ENCODE assay signal across 28 mouse cellular contexts in the genomic region with DNA sequence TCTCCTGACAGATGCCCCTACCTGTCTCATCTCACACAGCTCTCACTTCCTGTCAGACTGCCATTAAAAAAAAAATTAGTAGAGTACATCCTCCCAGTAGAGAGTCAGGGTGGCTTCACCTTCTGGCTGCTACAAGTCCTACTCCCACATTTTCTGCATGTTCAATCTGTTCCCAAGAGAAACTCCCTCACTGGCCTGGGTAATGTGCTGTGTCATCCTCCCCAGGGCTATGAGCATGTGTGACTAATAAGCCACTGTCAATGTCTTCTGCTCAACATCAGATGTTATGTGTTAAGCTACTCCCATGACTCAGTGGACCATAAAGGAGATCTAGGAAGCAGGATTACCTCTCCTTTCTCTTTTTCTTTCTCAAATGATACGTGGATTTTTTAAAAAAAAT.
DNase-seq lines count a peak whose midpoint lies in the region; ATAC-seq lines count a peak whose summit lies in the region.
"Had no signal": no experiment of that assay in that cellular context is flagged by ENCODE, and none has a peak within 500 bp of the region (broad histone marks: within the 10 kb centered on the region; RNA-seq: fewer than 3 reads in every experiment).

No protein-coding gene starts in this region.

- 48% methylated on average over 1 of the region's 1 CpGs for WGBS in kidney, embryonic 16.5 days

- no peak overlapping the region for H3K4me3 ChIP-seq in kidney, embryonic 16.5 days (ENCODE audit: low read length)
- H3K4me3 ChIP-seq: embryonic facial prominence, embryonic 13.5 days; erythroblast, embryonic 14.5 days; forebrain, embryonic 12.5 days; heart, embryonic 10.5 days; heart, embryonic 15.5 days; limb, embryonic 10.5 days; limb, embryonic 15.5 days; liver, embryonic 13.5 days had no signal

- no peak for DNase-seq in kidney, adult 9 months
- peak; percentile 21 for DNase-seq in 3134 (ENCODE audit: extremely low read depth, insufficient read length, low spot score)
- peak; percentile 62 for DNase-seq in 3T3-L1 (ENCODE audit: low read depth, low spot score)
- DNase-seq in brain, adult 2 months (ENCODE audit: low read depth, low spot score), result peak; percentile 55
- DNase-seq in neural tube, embryonic 10.5 days (ENCODE audit: extremely low spot score, low spot score), result no peak
- no peak for DNase-seq in urinary bladder, postnatal 10 days (ENCODE audit: low spot score)
- DNase-seq in lung, postnatal 10 days, result no peak
- DNase-seq: adrenal gland, adult 8-10 months; cerebellum, adult 11 months; cerebellum, adult 9-10 months; cerebellum, postnatal 36 days; gastrocnemius, postnatal 25 days; heart, adult 11 months; kidney, postnatal 10 days; liver, embryonic 13.5 days; lung, adult 18-20 months; lung, postnatal 14 days; midbrain, embryonic 14.5 days had no signal

- H3K27ac ChIP-seq in kidney, embryonic 16.5 days (ENCODE audit: low read length), result no peak overlapping the region
- H3K27ac ChIP-seq: embryonic facial prominence, embryonic 13.5 days; forebrain, embryonic 12.5 days; heart, embryonic 10.5 days; heart, embryonic 15.5 days; limb, embryonic 10.5 days; limb, embryonic 15.5 days; liver, embryonic 13.5 days had no signal

- no peaks in the 10 kb centered on the region for H3K4me1 ChIP-seq in kidney, embryonic 16.5 days (ENCODE audit: insufficient read depth, low read length)
- H3K4me1 ChIP-seq: embryonic facial prominence, embryonic 13.5 days; forebrain, embryonic 12.5 days; heart, embryonic 10.5 days; heart, embryonic 15.5 days; limb, embryonic 10.5 days; limb, embryonic 15.5 days; liver, embryonic 13.5 days had no signal

- H3K27me3 ChIP-seq in kidney, embryonic 16.5 days (ENCODE audit: insufficient read depth, low read length), result no peaks in the 10 kb centered on the region
- H3K27me3 ChIP-seq: embryonic facial prominence, embryonic 13.5 days; forebrain, embryonic 12.5 days; heart, embryonic 15.5 days; limb, embryonic 15.5 days; liver, embryonic 13.5 days had no signal

- H3K9ac ChIP-seq in kidney, embryonic 16.5 days (replicated peaks; ENCODE audit: low read length), result no peak overlapping the region
- H3K9ac ChIP-seq: embryonic facial prominence, embryonic 13.5 days; forebrain, embryonic 12.5 days; heart, embryonic 15.5 days; limb, embryonic 15.5 days; liver, embryonic 13.5 days had no signal

- no peaks in the 10 kb centered on the region for H3K9me3 ChIP-seq in kidney, embryonic 16.5 days (ENCODE audit: low read length)
- H3K9me3 ChIP-seq: embryonic facial prominence, embryonic 13.5 days; forebrain, embryonic 12.5 days; heart, embryonic 10.5 days; heart, embryonic 15.5 days; limb, embryonic 10.5 days; limb, embryonic 15.5 days; liver, embryonic 13.5 days had no signal

- H3K4me2 ChIP-seq in kidney, embryonic 16.5 days (replicated peaks; ENCODE audit: low read depth, low read length), result no peak overlapping the region
- H3K4me2 ChIP-seq: embryonic facial prominence, embryonic 13.5 days; forebrain, embryonic 12.5 days; heart, embryonic 15.5 days; limb, embryonic 15.5 days; liver, embryonic 13.5 days had no signal

- ATAC-seq in kidney, embryonic 16.5 days (ENCODE audit: low FRiP score, low TSS enrichment), result peak; percentile 88
- ATAC-seq: activated CD4-positive, CD25-positive, alpha-beta regulatory T cell, adult 4 months; hindbrain, embryonic 16.5 days had no signal

- H3K36me3 ChIP-seq in kidney, embryonic 16.5 days (ENCODE audit: insufficient read depth, low read length), result no peaks in the 10 kb centered on the region
- H3K36me3 ChIP-seq: embryonic facial prominence, embryonic 13.5 days; forebrain, embryonic 12.5 days; heart, embryonic 10.5 days; heart, embryonic 15.5 days; limb, embryonic 10.5 days; limb, embryonic 15.5 days; liver, embryonic 13.5 days had no signal

Comparison
In these comparisons a context has a peak if more than half of its experiments do, and no peak if none do; other contexts are left out.
1. DNase-seq: peak in 3134 (single experiment), 3T3-L1 (single experiment) and brain, adult 2 months (single experiment); none in kidney, adult 9 months (single experiment), neural tube, embryonic 10.5 days (single experiment), urinary bladder, postnatal 10 days (single experiment) and lung, postnatal 10 days (single experiment).